Mouse (Mus musculus): Measurements from ENCODE around the gene Rusc2. TPM values are rescaled to one million over a fixed set of nuclear protein-coding genes. Genes with fewer than 3 reads are reported as not detected.

The Rusc2 gene
- total and polyA plus RNA-seq, 3 experiments, result 2.4 to 7.3 TPM; not detected in 1

- Histone ChIP-seq H3K27ac (ENCODE audit: control insufficient read depth, low read depth, low read length) (no peak overlapping the region), H3K79me2 (ENCODE audit: control insufficient read depth, insufficient read depth, low read length, poor library complexity) (no peaks in the 10 kb centered on the region), H3K27me3 (ENCODE audit: control insufficient read depth in 1 of 2, insufficient read depth in 2 of 2, low read length in 2 of 2) (no peaks in the 10 kb centered on the region), H3K36me3 (ENCODE audit: control insufficient read depth in 1 of 2, insufficient read depth in 2 of 2, low read length in 2 of 2) (no peaks in the 10 kb centered on the region), H3K4me3 (ENCODE audit: control insufficient read depth in 1 of 2, insufficient read depth in 1 of 2, low read depth in 2 of 2, low read length in 2 of 2) (no peak overlapping the region), H3K9me3 (replicated peaks; ENCODE audit: insufficient read depth, low read length) (no peaks in the 10 kb centered on the region), H3K4me1 (ENCODE audit: control insufficient read depth in 1 of 2, insufficient read depth in 2 of 2, low read length in 2 of 2) (peaks cover 0 to 4% of the 10 kb centered on the region in 2 experiments; a peak in 2 of 4 replicates), H3K9ac (ENCODE audit: control insufficient read depth, low read depth, low read length, poor library complexity, severe bottlenecking) (no peak overlapping the region)
- TF ChIP-seq KAT2A (conservative IDR thresholded peaks at IDR 0.05; ENCODE audit: low read depth, low read length) (no peak), ZNF384 (IDR thresholded peaks at IDR 0.05; ENCODE audit: low read depth, low read length) (no peak)
- DNase-seq (ENCODE audit: low read depth, low spot score), result no peak
These were observed 91.9 kb downstream of the Rusc2 start for GRCm38 (mm10) chr4:43473636-43474035.

- Histone ChIP-seq H3K79me2 (ENCODE audit: control insufficient read depth, insufficient read depth, low read length, poor library complexity) (no peaks in the 10 kb centered on the region), H3K27ac (ENCODE audit: control insufficient read depth, low read depth, low read length) (no peak overlapping the region), H3K9ac (ENCODE audit: control insufficient read depth, low read depth, low read length, poor library complexity, severe bottlenecking) (no peak overlapping the region), H3K9me3 (replicated peaks; ENCODE audit: insufficient read depth, low read length) (no peaks in the 10 kb centered on the region), H3K4me1 (ENCODE audit: control insufficient read depth in 1 of 2, insufficient read depth in 2 of 2, low read length in 2 of 2) (peaks cover 0 to 6% of the 10 kb centered on the region in 2 experiments; a peak in 2 of 4 replicates), H3K4me3 (ENCODE audit: control insufficient read depth in 1 of 2, insufficient read depth in 1 of 2, low read depth in 2 of 2, low read length in 2 of 2) (no peak overlapping the region), H3K36me3 (ENCODE audit: control insufficient read depth in 1 of 2, insufficient read depth in 2 of 2, low read length in 2 of 2) (peaks cover 0 to 1% of the 10 kb centered on the region in 2 experiments; a peak in 1 of 4 replicates), H3K27me3 (ENCODE audit: control insufficient read depth in 1 of 2, insufficient read depth in 2 of 2, low read length in 2 of 2) (no peaks in the 10 kb centered on the region)
- peak; percentile 47 for DNase-seq (ENCODE audit: low read depth, low spot score)
- no peak for TF ChIP-seq BHLHE40 (IDR thresholded peaks at IDR 0.05; ENCODE audit: borderline replicate concordance, low read depth, low read length)
- TF ChIP-seq POLR2AphosphoS5 (IDR thresholded peaks at IDR 0.05; ENCODE audit: borderline replicate concordance, low read depth, low read length), result no peak
- no peak for TF ChIP-seq TAL1 (IDR thresholded peaks at IDR 0.05; ENCODE audit: low read length)
- TF ChIP-seq CTCF (IDR thresholded peaks at IDR 0.05 in 2 of 3, conservative IDR thresholded peaks at IDR 0.05 in 1 of 3; ENCODE audit: control insufficient read depth in 1 of 3, insufficient read depth in 1 of 3, low read depth in 2 of 3, low read length in 3 of 3, poor library complexity in 1 of 3, severe bottlenecking in 1 of 3), result peak in 2 of 3 experiments; percentile 31 to 42; a peak in 5 of 6 replicates
- TF ChIP-seq RCOR1 (IDR thresholded peaks at IDR 0.05; ENCODE audit: low read depth, low read length), result no peak
- TF ChIP-seq GATA1 (IDR thresholded peaks at IDR 0.05; ENCODE audit: low read depth, low read length), result no peak
- TF ChIP-seq SMC3 (IDR thresholded peaks at IDR 0.05; ENCODE audit: low read depth, low read length), result 0 out of 2 replicates have a peak, but pooled peaks have one; percentile 27
- no peak for TF ChIP-seq USF2 (IDR thresholded peaks at IDR 0.05; ENCODE audit: borderline replicate concordance in 1 of 2, insufficient read depth in 1 of 2, low read depth in 1 of 2, low read length in 2 of 2)
- no peak for TF ChIP-seq MAX (IDR thresholded peaks at IDR 0.05; ENCODE audit: low read length)
- no peak for TF ChIP-seq EP300 (IDR thresholded peaks at IDR 0.05; ENCODE audit: low read depth in 1 of 2, low read length in 2 of 2)
- TF ChIP-seq RAD21 (IDR thresholded peaks at IDR 0.05; ENCODE audit: low read depth, low read length), result no peak; the same call in 1 of the 2 replicates
These were observed 94.8 kb downstream of the Rusc2 start for GRCm38 (mm10) chr4:43476604-43477003.

Other genes starting within 250 kb of the Rusc2 start
- 3.8 and 5.0 TPM in 2 replicates for gene Atp8b5, start 114.8 kb upstream of the Rusc2 start, total RNA-seq (2012; rRNA removed)
- gene Atp8b5, start 114.8 kb upstream of the Rusc2 start, polyA plus RNA-seq (2012; ENCODE audit: insufficient read depth in 1 of 2, insufficient read length in 2 of 2, low read depth in 1 of 2, low replicate concordance in 2 of 2, missing spikeins in 1 of 2), result 1 to 10 TPM in 1 of 2 experiments, not detected in 1; 4.9 TPM
- gene Fam166b, start 47.2 kb downstream of the Rusc2 start, total RNA-seq (2012; rRNA removed), result not detected in 2 replicates
- not detected for gene Fam166b, start 47.2 kb downstream of the Rusc2 start, polyA plus RNA-seq (2012; ENCODE audit: insufficient read depth in 1 of 2, insufficient read length in 2 of 2, low read depth in 1 of 2, low replicate concordance in 2 of 2, missing spikeins in 1 of 2)
- 7.6 and 9.1 TPM in 2 replicates for gene Tesk1, start 60.0 kb downstream of the Rusc2 start, total RNA-seq (2012; rRNA removed)
- 10 to 100 TPM in 1 of 2 experiments, not detected in 1; 24.6 TPM for gene Tesk1, start 60.0 kb downstream of the Rusc2 start, polyA plus RNA-seq (2012; ENCODE audit: insufficient read depth in 1 of 2, insufficient read length in 2 of 2, low read depth in 1 of 2, low replicate concordance in 2 of 2, missing spikeins in 1 of 2)
- gene Cd72, start 72.6 kb downstream of the Rusc2 start, total RNA-seq (2012; rRNA removed), result 0.52 and 1.3 TPM in 2 replicates
- 1 to 10 TPM in 1 of 2 experiments, not detected in 1; 2.4 TPM for gene Cd72, start 72.6 kb downstream of the Rusc2 start, polyA plus RNA-seq (2012; ENCODE audit: insufficient read depth in 1 of 2, insufficient read length in 2 of 2, low read depth in 1 of 2, low replicate concordance in 2 of 2, missing spikeins in 1 of 2)
- 0.08 TPM in 1 of 2 replicates, not detected in the other for gene Sit1, start 101.8 kb downstream of the Rusc2 start, total RNA-seq (2012; rRNA removed)
- under 1 TPM in 1 of 2 experiments, not detected in 1; 0.06 TPM for gene Sit1, start 101.8 kb downstream of the Rusc2 start, polyA plus RNA-seq (2012; ENCODE audit: insufficient read depth in 1 of 2, insufficient read length in 2 of 2, low read depth in 1 of 2, low replicate concordance in 2 of 2, missing spikeins in 1 of 2)
- 32.9 and 44.3 TPM in 2 replicates for gene Ccdc107, start 110.9 kb downstream of the Rusc2 start, total RNA-seq (2012; rRNA removed)
- gene Ccdc107, start 110.9 kb downstream of the Rusc2 start, polyA plus RNA-seq (2012; ENCODE audit: insufficient read depth in 1 of 2, insufficient read length in 2 of 2, low read depth in 1 of 2, low replicate concordance in 2 of 2, missing spikeins in 1 of 2), result 10 to 100 TPM in 1 of 2 experiments, not detected in 1; 56.7 TPM
- 26.3 and 26.5 TPM in 2 replicates for gene Arhgef39, start 117.7 kb downstream of the Rusc2 start, total RNA-seq (2012; rRNA removed)
- 10 to 100 TPM in 1 of 2 experiments, not detected in 1; 56.7 TPM for gene Arhgef39, start 117.7 kb downstream of the Rusc2 start, polyA plus RNA-seq (2012; ENCODE audit: insufficient read depth in 1 of 2, insufficient read length in 2 of 2, low read depth in 1 of 2, low replicate concordance in 2 of 2, missing spikeins in 1 of 2)
- gene Car9, start 125.0 kb downstream of the Rusc2 start, total RNA-seq (2012; rRNA removed), result 0.77 and 1.2 TPM in 2 replicates
- 1 to 10 TPM in 1 of 2 experiments, not detected in 1; 3.3 TPM for gene Car9, start 125.0 kb downstream of the Rusc2 start, polyA plus RNA-seq (2012; ENCODE audit: insufficient read depth in 1 of 2, insufficient read length in 2 of 2, low read depth in 1 of 2, low replicate concordance in 2 of 2, missing spikeins in 1 of 2)
- 0.08 TPM in 1 of 2 replicates, not detected in the other for gene Tpm2, start 141.8 kb downstream of the Rusc2 start, total RNA-seq (2012; rRNA removed)
- not detected for gene Tpm2, start 141.8 kb downstream of the Rusc2 start, polyA plus RNA-seq (2012; ENCODE audit: insufficient read depth in 1 of 2, insufficient read length in 2 of 2, low read depth in 1 of 2, low replicate concordance in 2 of 2, missing spikeins in 1 of 2)
- 14.9 and 17.1 TPM in 2 replicates for gene Creb3, start 180.4 kb downstream of the Rusc2 start, total RNA-seq (2012; rRNA removed)
- gene Creb3, start 180.4 kb downstream of the Rusc2 start, polyA plus RNA-seq (2012; ENCODE audit: insufficient read depth in 1 of 2, insufficient read length in 2 of 2, low read depth in 1 of 2, low replicate concordance in 2 of 2, missing spikeins in 1 of 2), result 10 to 100 TPM in 1 of 2 experiments, not detected in 1; 21.3 TPM
- gene Tln1, start 180.7 kb downstream of the Rusc2 start, total RNA-seq (2012; rRNA removed), result 106 and 112 TPM in 2 replicates
- 100 to 1,000 TPM in 1 of 2 experiments, 10 to 100 TPM in 1; 22.9 to 146 TPM for gene Tln1, start 180.7 kb downstream of the Rusc2 start, polyA plus RNA-seq (2012; ENCODE audit: insufficient read depth in 1 of 2, insufficient read length in 2 of 2, low read depth in 1 of 2, low replicate concordance in 2 of 2, missing spikeins in 1 of 2)
- 14.3 and 17.1 TPM in 2 replicates for gene Rgp1, start 196.7 kb downstream of the Rusc2 start, total RNA-seq (2012; rRNA removed)
- 10 to 100 TPM in 1 of 2 experiments, not detected in 1; 47.6 TPM for gene Rgp1, start 196.7 kb downstream of the Rusc2 start, polyA plus RNA-seq (2012; ENCODE audit: insufficient read depth in 1 of 2, insufficient read length in 2 of 2, low read depth in 1 of 2, low replicate concordance in 2 of 2, missing spikeins in 1 of 2)
- 5.7 and 6.2 TPM in 2 replicates for gene Gba2, start 196.9 kb downstream of the Rusc2 start, total RNA-seq (2012; rRNA removed)
- gene Gba2, start 196.9 kb downstream of the Rusc2 start, polyA plus RNA-seq (2012; ENCODE audit: insufficient read depth in 1 of 2, insufficient read length in 2 of 2, low read depth in 1 of 2, low replicate concordance in 2 of 2, missing spikeins in 1 of 2), result 10 to 100 TPM in 1 of 2 experiments, not detected in 1; 24.9 TPM
- gene Msmp, start 202.5 kb downstream of the Rusc2 start, total RNA-seq (2012; rRNA removed), result 0.73 and 1.0 TPM in 2 replicates
- gene Msmp, start 202.5 kb downstream of the Rusc2 start, polyA plus RNA-seq (2012; ENCODE audit: insufficient read depth in 1 of 2, insufficient read length in 2 of 2, low read depth in 1 of 2, low replicate concordance in 2 of 2, missing spikeins in 1 of 2), result 1 to 10 TPM in 1 of 2 experiments, not detected in 1; 2.5 TPM
- gene Npr2, start 250.0 kb downstream of the Rusc2 start, total RNA-seq (2012; rRNA removed), result 0.27 and 0.49 TPM in 2 replicates
- gene Npr2, start 250.0 kb downstream of the Rusc2 start, polyA plus RNA-seq (2012; ENCODE audit: insufficient read depth in 1 of 2, insufficient read length in 2 of 2, low read depth in 1 of 2, low replicate concordance in 2 of 2, missing spikeins in 1 of 2), result 1 to 10 TPM in 1 of 2 experiments, not detected in 1; 2.3 TPM

All from MEL (cell line).